ENCODE assay signal across 25 mouse cellular contexts in genomic region chr2:38439973-38440372, GRCm38 (mm10).
DNase-seq lines count a peak whose midpoint lies in the region; ATAC-seq lines count a peak whose summit lies in the region.
"Had no signal": no experiment of that assay in that cellular context is flagged by ENCODE, and none has a peak within 500 bp of the region (broad histone marks: within the 10 kb centered on the region; RNA-seq: fewer than 3 reads in every experiment).

No protein-coding gene starts in this region.

- WGBS in embryonic facial prominence, embryonic 11.5 days, result 62% methylated on average over 5 of the region's 5 CpGs
- 76% methylated on average over 5 of the region's 5 CpGs for WGBS in embryonic facial prominence, embryonic 10.5 days
- WGBS in heart, embryonic 10.5 days, result 63% methylated on average over 5 of the region's 5 CpGs
- 56% methylated on average over 5 of the region's 5 CpGs for WGBS in embryonic facial prominence, embryonic 12.5 days
- WGBS in embryonic facial prominence, embryonic 14.5 days, result 40% methylated on average over 5 of the region's 5 CpGs

- no peaks in the 10 kb centered on the region for H3K4me1 ChIP-seq in embryonic facial prominence, embryonic 11.5 days (ENCODE audit: control insufficient read depth, insufficient read depth, low read length)
- peaks cover 5% of the 10 kb centered on the region; the same call in 1 of the 2 replicates for H3K4me1 ChIP-seq in embryonic facial prominence, embryonic 10.5 days
- H3K4me1 ChIP-seq in heart, embryonic 10.5 days, result no peaks in the 10 kb centered on the region
- H3K4me1 ChIP-seq in embryonic facial prominence, embryonic 12.5 days, result 0 out of 2 replicates have a peak, but pooled peaks cover 3% of the 10 kb centered on the region
- no peaks in the 10 kb centered on the region for H3K4me1 ChIP-seq in embryonic facial prominence, embryonic 14.5 days (ENCODE audit: control insufficient read depth, insufficient read depth, low read length)
- H3K4me1 ChIP-seq: forebrain, embryonic 12.5 days had no signal

- H3K9me3 ChIP-seq in embryonic facial prominence, embryonic 11.5 days (replicated peaks; ENCODE audit: control insufficient read depth, low read length), result no peaks in the 10 kb centered on the region
- H3K9me3 ChIP-seq in embryonic facial prominence, embryonic 10.5 days, result no peaks in the 10 kb centered on the region
- H3K9me3 ChIP-seq in heart, embryonic 10.5 days, result no peaks in the 10 kb centered on the region
- no peaks in the 10 kb centered on the region for H3K9me3 ChIP-seq in embryonic facial prominence, embryonic 12.5 days
- H3K9me3 ChIP-seq in embryonic facial prominence, embryonic 14.5 days (ENCODE audit: control insufficient read depth, low read length), result no peaks in the 10 kb centered on the region
- H3K9me3 ChIP-seq: forebrain, embryonic 12.5 days; G1E had no signal

- no peak for ATAC-seq in embryonic facial prominence, embryonic 11.5 days (replicated peaks; ENCODE audit: insufficient number of reproducible peaks, low FRiP score, low TSS enrichment, low read depth)
- ATAC-seq in embryonic facial prominence, embryonic 12.5 days (ENCODE audit: insufficient number of reproducible peaks, insufficient read depth, low FRiP score, low TSS enrichment), result 0 out of 2 replicates have a peak, but pooled peaks have one; percentile 64
- ATAC-seq in embryonic facial prominence, embryonic 14.5 days (ENCODE audit: low read depth), result no peak
- ATAC-seq: activated CD4-positive, CD25-positive, alpha-beta regulatory T cell, adult 4 months; CD4-positive, CD25-positive, alpha-beta regulatory T cell, adult 4 months; forebrain, embryonic 14.5 days; forebrain, postnatal 0 days; Patski had no signal

- no peaks in the 10 kb centered on the region for H3K27me3 ChIP-seq in embryonic facial prominence, embryonic 11.5 days (ENCODE audit: control insufficient read depth, insufficient read depth, low read length)
- no peaks in the 10 kb centered on the region for H3K27me3 ChIP-seq in embryonic facial prominence, embryonic 10.5 days (replicated peaks; ENCODE audit: low read depth, poor library complexity, severe bottlenecking)
- no peaks in the 10 kb centered on the region for H3K27me3 ChIP-seq in heart, embryonic 10.5 days (ENCODE audit: insufficient read depth, poor library complexity, severe bottlenecking)
- H3K27me3 ChIP-seq in embryonic facial prominence, embryonic 12.5 days, result no peaks in the 10 kb centered on the region
- no peaks in the 10 kb centered on the region for H3K27me3 ChIP-seq in embryonic facial prominence, embryonic 14.5 days (replicated peaks; ENCODE audit: control insufficient read depth, insufficient read depth, low read length)
- H3K27me3 ChIP-seq: CH12.LX; forebrain, embryonic 12.5 days; Patski had no signal

- no peak overlapping the region for H3K27ac ChIP-seq in embryonic facial prominence, embryonic 11.5 days (replicated peaks; ENCODE audit: low read depth, low read length)
- H3K27ac ChIP-seq in embryonic facial prominence, embryonic 10.5 days (replicated peaks), result no peak overlapping the region
- no peak overlapping the region for H3K27ac ChIP-seq in heart, embryonic 10.5 days
- no peak overlapping the region for H3K27ac ChIP-seq in embryonic facial prominence, embryonic 12.5 days
- no peak overlapping the region; the same call in 1 of the 2 replicates for H3K27ac ChIP-seq in embryonic facial prominence, embryonic 14.5 days (replicated peaks; ENCODE audit: low read depth, low read length)
- H3K27ac ChIP-seq: forebrain, embryonic 12.5 days had no signal

- no peak overlapping the region for H3K9ac ChIP-seq in embryonic facial prominence, embryonic 11.5 days (replicated peaks; ENCODE audit: low read length)
- no peak overlapping the region for H3K9ac ChIP-seq in embryonic facial prominence, embryonic 12.5 days
- H3K9ac ChIP-seq in embryonic facial prominence, embryonic 14.5 days (ENCODE audit: low read depth, low read length), result no peak overlapping the region
- H3K9ac ChIP-seq: forebrain, embryonic 12.5 days; forebrain, postnatal 0 days had no signal

- H3K4me2 ChIP-seq in embryonic facial prominence, embryonic 11.5 days (ENCODE audit: low read depth, low read length), result no peak overlapping the region
- no peak overlapping the region for H3K4me2 ChIP-seq in embryonic facial prominence, embryonic 12.5 days (replicated peaks)
- no peak overlapping the region for H3K4me2 ChIP-seq in embryonic facial prominence, embryonic 14.5 days (ENCODE audit: low read depth, low read length)
- H3K4me2 ChIP-seq: forebrain, embryonic 12.5 days had no signal

- DNase-seq in embryonic facial prominence, embryonic 11.5 days (ENCODE audit: low spot score), result peak; percentile 28
- DNase-seq in embryonic facial prominence, embryonic 10.5 days (ENCODE audit: low spot score), result no peak
- peak; percentile 57 for DNase-seq in heart, adult 11 months
- DNase-seq in heart, embryonic 10.5 days (ENCODE audit: low spot score), result no peak
- peak; percentile 58 for DNase-seq in embryonic facial prominence, embryonic 14.5 days (ENCODE audit: low spot score)
- DNase-seq in lung, adult 18-20 months, result no peak
- DNase-seq: adrenal gland, postnatal 10 days; adrenal gland, postnatal 25 days; B cell, adult 2 months; cerebellum, adult 11 months; cerebellum, adult 18-20 months; cerebellum, adult 8-10 months; cerebellum, adult 9-11 months; cerebellum, postnatal 14 days; cerebellum, postnatal 36 days; embryo, embryonic 11 days; forebrain, postnatal 0 days had no signal

- H3K4me3 ChIP-seq in embryonic facial prominence, embryonic 11.5 days (ENCODE audit: low read depth, low read length), result no peak overlapping the region
- H3K4me3 ChIP-seq in embryonic facial prominence, embryonic 10.5 days, result no peak overlapping the region
- H3K4me3 ChIP-seq in heart, embryonic 10.5 days, result no peak overlapping the region
- no peak overlapping the region for H3K4me3 ChIP-seq in embryonic facial prominence, embryonic 12.5 days
- H3K4me3 ChIP-seq in embryonic facial prominence, embryonic 14.5 days (ENCODE audit: low read depth, low read length), result no peak overlapping the region
- H3K4me3 ChIP-seq: forebrain, embryonic 12.5 days had no signal

- H3K36me3 ChIP-seq in embryonic facial prominence, embryonic 11.5 days (replicated peaks; ENCODE audit: control insufficient read depth, insufficient read depth, low read depth, low read length), result no peaks in the 10 kb centered on the region; the same call in 1 of the 2 replicates
- no peaks in the 10 kb centered on the region for H3K36me3 ChIP-seq in embryonic facial prominence, embryonic 10.5 days (replicated peaks)
- H3K36me3 ChIP-seq in heart, embryonic 10.5 days, result no peaks in the 10 kb centered on the region
- no peaks in the 10 kb centered on the region for H3K36me3 ChIP-seq in embryonic facial prominence, embryonic 12.5 days
- H3K36me3 ChIP-seq in embryonic facial prominence, embryonic 14.5 days (ENCODE audit: control insufficient read depth, insufficient read depth, low read length), result no peaks in the 10 kb centered on the region
- H3K36me3 ChIP-seq: forebrain, embryonic 12.5 days; G1E had no signal

Comparison
In these comparisons a context has a peak if more than half of its experiments do, and no peak if none do; other contexts are left out.
1. DNase-seq: peak in embryonic facial prominence, embryonic 11.5 days (single experiment), heart, adult 11 months (single experiment) and embryonic facial prominence, embryonic 14.5 days (single experiment); none in embryonic facial prominence, embryonic 10.5 days (single experiment), heart, embryonic 10.5 days (single experiment) and lung, adult 18-20 months (0 of 2).